28 mouse cellular contexts compared by ENCODE assay signal in the genomic region with DNA sequence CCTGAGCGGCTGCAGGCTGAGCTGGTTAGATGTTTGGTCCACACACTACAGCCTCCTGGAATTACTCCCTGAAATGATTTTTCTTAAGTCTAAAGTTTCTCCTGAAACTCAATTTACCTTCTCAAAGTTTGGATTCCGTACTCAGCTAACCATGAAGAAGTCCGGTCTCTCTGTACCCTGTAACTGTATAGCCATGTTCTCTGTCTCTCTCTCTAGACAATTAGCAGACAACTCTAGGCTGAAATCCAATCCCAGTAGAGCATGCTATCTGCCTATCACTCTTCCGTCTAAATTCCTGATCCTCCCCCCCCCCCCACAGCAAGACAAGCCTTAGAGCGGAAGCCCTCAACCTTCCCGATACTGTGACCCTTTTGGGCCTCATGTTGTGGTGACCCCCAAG.
"Had no signal": no experiment of that assay in that cellular context is flagged by ENCODE, and none has a peak within 500 bp of the region (broad histone marks: within the 10 kb centered on the region; RNA-seq: fewer than 3 reads in every experiment).

No protein-coding gene starts in this region.

- H3K27me3 ChIP-seq: embryonic facial prominence, embryonic 12.5 days; embryonic facial prominence, embryonic 15.5 days had no signal

- ATAC-seq: forebrain, embryonic 13.5 days; forebrain, embryonic 14.5 days; forebrain, embryonic 15.5 days; forebrain, embryonic 16.5 days; forebrain, postnatal 0 days had no signal

- H3K4me3 ChIP-seq: embryonic facial prominence, embryonic 10.5 days; embryonic facial prominence, embryonic 12.5 days; embryonic facial prominence, embryonic 13.5 days; embryonic facial prominence, embryonic 15.5 days; erythroblast, embryonic 14.5 days; forebrain, embryonic 10.5 days; forebrain, embryonic 12.5 days; forebrain, embryonic 13.5 days; forebrain, embryonic 15.5 days; gastrocnemius, adult 2 months had no signal

- H3K4me1 ChIP-seq: embryonic facial prominence, embryonic 15.5 days; forebrain, embryonic 13.5 days; forebrain, embryonic 15.5 days had no signal

- H3K4me2 ChIP-seq: embryonic facial prominence, embryonic 12.5 days; embryonic facial prominence, embryonic 13.5 days; embryonic facial prominence, embryonic 15.5 days; forebrain, embryonic 12.5 days; forebrain, embryonic 13.5 days; forebrain, embryonic 15.5 days had no signal

- H3K9ac ChIP-seq: embryonic facial prominence, embryonic 12.5 days; embryonic facial prominence, embryonic 13.5 days; embryonic facial prominence, embryonic 15.5 days; forebrain, embryonic 12.5 days; forebrain, embryonic 13.5 days; forebrain, embryonic 15.5 days; forebrain, postnatal 0 days had no signal

- H3K36me3 ChIP-seq: embryonic facial prominence, embryonic 10.5 days; embryonic facial prominence, embryonic 12.5 days; embryonic facial prominence, embryonic 13.5 days; embryonic facial prominence, embryonic 15.5 days; forebrain, embryonic 10.5 days; forebrain, embryonic 12.5 days; forebrain, embryonic 15.5 days had no signal

- H3K9me3 ChIP-seq: embryonic facial prominence, embryonic 10.5 days; embryonic facial prominence, embryonic 12.5 days; embryonic facial prominence, embryonic 13.5 days; embryonic facial prominence, embryonic 15.5 days; forebrain, embryonic 10.5 days; forebrain, embryonic 12.5 days; forebrain, embryonic 13.5 days; forebrain, embryonic 15.5 days had no signal

- DNase-seq: cerebellum, adult 18-20 months; cerebellum, adult 2 months; cerebellum, adult 8-10 months; cerebellum, adult 9-10 months; cerebellum, adult 9-11 months; cerebellum, postnatal 10 days; cerebellum, postnatal 14 days; cerebellum, postnatal 25 days; cerebellum, postnatal 36 days; embryo, embryonic 11 days; forebrain, postnatal 0 days; gastrocnemius, adult 2 months; gastrocnemius, postnatal 10 days; gastrocnemius, postnatal 14 days; gastrocnemius, postnatal 25 days; gastrocnemius, postnatal 36 days; heart, adult 11 months had no signal

- H3K27ac ChIP-seq: embryonic facial prominence, embryonic 10.5 days; embryonic facial prominence, embryonic 12.5 days; embryonic facial prominence, embryonic 13.5 days; embryonic facial prominence, embryonic 15.5 days; forebrain, embryonic 10.5 days; forebrain, embryonic 12.5 days; forebrain, embryonic 13.5 days; forebrain, embryonic 15.5 days; gastrocnemius, adult 2 months had no signal
